Mouse (Mus musculus) CD4-positive naive resting alpha-beta T cell, adult 57 days (primary cell): ENCODE data around the gene Mrpl12. TPM values are rescaled to one million over a fixed set of nuclear protein-coding genes. Genes with fewer than 3 reads are reported as not detected.

Source experiments
- total RNA-seq: library from RNA; stranded (reverse); gene quantifications from one replicate; pipeline ENCODE4 v1.2.4, GENCODE M21; 2023

The Mrpl12 gene
- 28.5 TPM for total RNA-seq

GRCm38 (mm10) chr11:120484265-120484981, at the start of gene Mrpl12:
Gene Mrpl12, plus strand, starts transcription at chr11:120484613.

GRCm38 (mm10) chr11:120437152-120437856, 47.1 kb upstream of the Mrpl12 start, which contains the start of gene Nploc4:
Gene Nploc4, minus strand, starts transcription at chr11:120437708.

GRCm38 (mm10) chr11:120442344-120442743, 42.1 kb upstream of the Mrpl12 start, which contains the start of gene Tspan10:
Gene Tspan10, plus strand, starts transcription at chr11:120442644.

GRCm38 (mm10) chr11:120453306-120453705, 31.1 kb upstream of the Mrpl12 start, which contains the start of gene Pde6g:
Gene Pde6g, minus strand, starts transcription at chr11:120453500.

GRCm38 (mm10) chr11:120457772-120458751, 26.4 kb upstream of the Mrpl12 start, which contains the start of the genes Oxld1 and Ccdc137:
Gene Oxld1, minus strand, starts transcription at chr11:120458068.
Gene Ccdc137, plus strand, starts transcription at chr11:120458115.

GRCm38 (mm10) chr11:120467051-120467735, 17.2 kb upstream of the Mrpl12 start, which contains the start of gene Arl16:
Gene Arl16, minus strand, starts transcription at chr11:120467607.

GRCm38 (mm10) chr11:120491317-120492023, 7.1 kb downstream of the Mrpl12 start, which contains the start of gene Slc25a10:
Gene Slc25a10, plus strand, starts transcription at chr11:120491840.

GRCm38 (mm10) chr11:120530085-120530964, 45.9 kb downstream of the Mrpl12 start, which contains the start of gene Gcgr:
Gene Gcgr, plus strand, starts transcription at chr11:120530699.

Other genes starting within 250 kb of the Mrpl12 start
- 1,308 TPM for gene Actg1, start 136.1 kb upstream of the Mrpl12 start, total RNA-seq
- not detected for gene Fscn2, start 123.1 kb upstream of the Mrpl12 start, total RNA-seq
- gene Faap100, start 105.8 kb upstream of the Mrpl12 start, total RNA-seq, result 28.0 TPM
- gene Nploc4, start 46.9 kb upstream of the Mrpl12 start, total RNA-seq, result 55.1 TPM
- 46.6 TPM for gene Tspan10, start 42.0 kb upstream of the Mrpl12 start, total RNA-seq
- gene Pde6g, start 31.1 kb upstream of the Mrpl12 start, total RNA-seq, result 0.80 TPM
- gene Oxld1, start 26.5 kb upstream of the Mrpl12 start, total RNA-seq, result 7.1 TPM
- gene Ccdc137, start 26.5 kb upstream of the Mrpl12 start, total RNA-seq, result 32.2 TPM
- gene Arl16, start 17.0 kb upstream of the Mrpl12 start, total RNA-seq, result 13.4 TPM
- gene Slc25a10, start 7.2 kb downstream of the Mrpl12 start, total RNA-seq, result 9.7 TPM
- not detected for gene Gcgr, start 46.1 kb downstream of the Mrpl12 start, total RNA-seq
- 36.1 TPM for gene Mcrip1, start 65.1 kb downstream of the Mrpl12 start, total RNA-seq
- gene Ppp1r27, start 66.5 kb downstream of the Mrpl12 start, total RNA-seq, result not detected
- 123 TPM for gene P4hb, start 88.6 kb downstream of the Mrpl12 start, total RNA-seq
- gene Arhgdia, start 97.0 kb downstream of the Mrpl12 start, total RNA-seq, result 404 TPM
- 109 TPM for gene Alyref, start 113.8 kb downstream of the Mrpl12 start, total RNA-seq
- gene Anapc11, start 113.8 kb downstream of the Mrpl12 start, total RNA-seq, result 71.8 TPM
- 3.8 TPM for gene Npb, start 123.9 kb downstream of the Mrpl12 start, total RNA-seq
- gene Pcyt2, start 133.3 kb downstream of the Mrpl12 start, total RNA-seq, result 153 TPM
- 131 TPM for gene Sirt7, start 140.6 kb downstream of the Mrpl12 start, total RNA-seq
- 39.8 TPM for gene Mafg, start 149.0 kb downstream of the Mrpl12 start, total RNA-seq
- 1.2 TPM for gene Pycr1, start 159.2 kb downstream of the Mrpl12 start, total RNA-seq
- gene Myadml2, start 163.5 kb downstream of the Mrpl12 start, total RNA-seq, result not detected
- gene Notum, start 176.6 kb downstream of the Mrpl12 start, total RNA-seq, result not detected
- 126 TPM for gene Aspscr1, start 188.4 kb downstream of the Mrpl12 start, total RNA-seq
- 37.5 TPM for gene Cenpx, start 229.1 kb downstream of the Mrpl12 start, total RNA-seq
- 33.3 TPM for gene Lrrc45, start 229.3 kb downstream of the Mrpl12 start, total RNA-seq
- gene Rac3, start 236.9 kb downstream of the Mrpl12 start, total RNA-seq, result 1.1 TPM
- gene Dcxr, start 242.7 kb downstream of the Mrpl12 start, total RNA-seq, result 0.65 TPM
- not detected for gene Cbr2, start 247.5 kb downstream of the Mrpl12 start, total RNA-seq